Mouse (Mus musculus): ENCODE measurements around the gene Lsm6. TPM values are rescaled to one million over a fixed set of nuclear protein-coding genes. Genes with fewer than 3 reads are reported as not detected.

Gene Lsm6
- polyA plus RNA-seq, 1 experiment from 2014 or later: 217 TPM

DNA sequence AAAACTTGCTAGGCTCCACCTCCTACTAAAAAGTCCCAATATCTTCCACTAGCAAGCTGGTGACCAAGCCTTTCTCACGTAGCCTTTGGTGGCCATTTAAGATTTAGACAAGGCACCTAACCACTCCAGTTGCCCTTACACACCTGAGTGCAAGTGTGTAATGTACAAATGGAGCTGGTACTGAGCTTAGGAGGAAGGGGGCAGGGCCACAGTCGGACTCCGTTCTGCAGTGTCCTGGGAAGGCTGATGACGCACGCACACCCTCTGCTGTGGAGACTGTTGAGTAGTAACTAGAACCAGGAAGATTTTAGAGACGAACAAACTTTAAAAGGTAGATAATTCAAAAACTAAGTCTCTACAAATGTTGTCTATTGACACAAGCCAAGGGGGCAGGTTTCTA lies 19.7 kb downstream of the Lsm6 start:
- ATAC-seq (ENCODE audit: insufficient number of reproducible peaks, low FRiP score, low TSS enrichment, low read depth): no peak
- WGBS: 93% methylated on average over 6 of the region's 6 CpGs
- H3K36me3 ChIP-seq: peaks cover 24% of the 10 kb centered on the region
- no peaks in the 10 kb centered on the region for H3K9me3 ChIP-seq
- no peak overlapping the region for H3K4me2 ChIP-seq
- H3K4me3 ChIP-seq: no peak overlapping the region
- H3K9ac ChIP-seq: no peak overlapping the region
- no peaks in the 10 kb centered on the region for H3K27me3 ChIP-seq
- no peak overlapping the region for H3K27ac ChIP-seq
- H3K4me1 ChIP-seq: no peaks in the 10 kb centered on the region

DNA sequence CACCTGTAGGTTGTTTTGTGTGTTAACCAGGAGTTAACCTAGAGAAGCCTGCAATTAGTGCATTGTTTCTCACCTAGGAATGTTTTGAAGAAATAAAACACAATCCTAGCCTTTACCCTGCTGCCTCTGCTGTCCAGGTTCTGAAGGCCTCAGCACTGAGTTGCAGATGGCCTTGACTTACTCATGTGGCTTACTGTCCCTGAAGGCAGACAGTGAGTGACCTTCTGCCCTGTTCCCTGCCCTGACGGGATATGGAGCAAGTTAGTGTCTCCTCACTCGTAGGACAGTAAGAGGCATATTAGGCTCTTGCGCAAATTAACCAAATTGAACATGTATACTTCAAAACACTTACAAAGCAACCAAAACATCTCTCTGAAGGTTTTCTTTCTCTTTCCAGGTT lies 22.3 kb downstream of the Lsm6 start:
- H3K4me1 ChIP-seq: no peaks in the 10 kb centered on the region
- no peak overlapping the region for H3K9ac ChIP-seq
- no peak for ATAC-seq (ENCODE audit: insufficient number of reproducible peaks, low FRiP score, low TSS enrichment, low read depth)

DNA sequence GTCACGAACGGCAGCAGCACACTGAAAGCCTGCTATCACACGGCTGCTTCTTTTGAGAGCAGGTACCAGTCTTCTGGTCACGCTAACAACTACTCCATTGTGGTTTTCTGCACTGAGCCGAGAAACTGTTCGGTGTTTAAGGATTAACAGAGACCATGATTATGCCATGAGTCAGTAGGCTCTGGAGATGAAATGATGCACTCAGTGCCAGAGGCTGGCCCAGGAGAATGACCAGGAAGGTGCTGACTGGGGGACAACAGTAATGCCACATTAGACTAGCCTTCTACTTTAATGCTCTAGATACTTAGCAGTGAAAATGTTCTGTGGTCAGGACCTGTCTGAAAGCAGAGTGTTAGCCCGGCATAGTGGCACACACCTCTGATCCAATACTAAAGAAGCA lies 23.0 kb downstream of the Lsm6 start:
- Histone ChIP-seq H3K36me3 (peaks cover 5% of the 10 kb centered on the region; the same call in 1 of the 2 replicates), H3K27ac (no peak overlapping the region), H3K27me3 (no peaks in the 10 kb centered on the region), H3K9ac (no peak overlapping the region), H3K9me3 (no peaks in the 10 kb centered on the region), H3K4me1 (no peaks in the 10 kb centered on the region), H3K4me3 (no peak overlapping the region), H3K4me2 (no peak overlapping the region)
- no peak for ATAC-seq (ENCODE audit: insufficient number of reproducible peaks, low FRiP score, low TSS enrichment, low read depth)
- 82% methylated on average over 7 of the region's 7 CpGs for WGBS

More for the DNA sequence above, 22.3 kb downstream of the Lsm6 start:
- H3K4me3 ChIP-seq: no peak overlapping the region
- H3K4me2 ChIP-seq: no peak overlapping the region
- H3K9me3 ChIP-seq: no peaks in the 10 kb centered on the region
- H3K36me3 ChIP-seq: peaks cover 7% of the 10 kb centered on the region; the same call in 1 of the 2 replicates
- whole genome bisulfite sequencing: 84% methylated on average over 3 of the region's 3 CpGs
- H3K27me3 ChIP-seq: no peaks in the 10 kb centered on the region
- H3K27ac ChIP-seq: no peak overlapping the region

DNA sequence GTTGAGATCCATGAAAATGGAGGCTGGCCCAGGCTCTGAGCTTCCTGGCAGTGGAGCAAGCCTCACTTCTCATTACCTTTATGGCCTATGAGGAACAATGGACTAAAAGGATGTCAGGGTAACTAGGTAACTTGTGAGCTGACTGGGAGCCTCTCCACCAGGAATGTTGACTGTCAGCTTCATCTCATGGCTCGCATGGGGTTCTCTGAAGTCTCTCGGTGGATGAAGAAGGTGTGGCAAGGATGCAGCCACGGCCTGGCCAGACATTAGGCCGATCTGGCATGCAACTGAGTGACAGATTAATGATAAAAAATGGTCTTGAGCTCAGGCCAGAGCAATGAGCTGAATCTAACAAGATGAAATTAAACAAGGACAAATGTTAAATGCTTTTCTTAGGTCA lies 27.7 kb downstream of the Lsm6 start:
- H3K4me3 ChIP-seq: no peak overlapping the region
- ATAC-seq (ENCODE audit: insufficient number of reproducible peaks, low FRiP score, low TSS enrichment, low read depth): no peak
- no peaks in the 10 kb centered on the region for H3K27me3 ChIP-seq
- H3K27ac ChIP-seq: no peak overlapping the region
- no peaks in the 10 kb centered on the region for H3K36me3 ChIP-seq
- no peaks in the 10 kb centered on the region for H3K9me3 ChIP-seq
- no peaks in the 10 kb centered on the region for H3K4me1 ChIP-seq
- no peak overlapping the region for H3K4me2 ChIP-seq
- 81% methylated on average over 4 of the region's 4 CpGs for WGBS
- no peak overlapping the region for H3K9ac ChIP-seq

DNA sequence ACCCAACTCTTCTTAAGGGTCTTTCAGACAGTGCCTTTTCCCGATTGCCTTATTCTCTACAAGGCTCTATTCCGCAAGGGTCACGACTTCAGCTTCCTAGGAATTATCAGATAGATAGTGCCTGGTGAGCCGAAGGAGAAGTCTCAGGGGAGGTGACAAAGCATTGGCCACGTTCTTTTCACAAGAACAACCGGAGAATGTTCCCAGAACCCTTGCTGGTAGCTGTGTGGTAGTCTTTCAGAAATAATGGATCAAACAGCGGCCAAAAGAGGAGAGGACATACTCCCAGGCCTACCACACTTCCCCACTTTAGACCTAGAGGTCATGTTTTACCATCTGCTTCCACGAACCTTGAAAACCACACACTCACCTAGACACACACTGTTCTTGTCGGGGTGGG lies 44.1 kb downstream of the Lsm6 start:
- Histone ChIP-seq H3K4me2 (no peak overlapping the region), H3K4me3 (no peak overlapping the region), H3K9me3 (no peaks in the 10 kb centered on the region), H3K27ac (no peak overlapping the region), H3K4me1 (no peaks in the 10 kb centered on the region), H3K36me3 (no peaks in the 10 kb centered on the region), H3K27me3 (no peaks in the 10 kb centered on the region), H3K9ac (no peak overlapping the region)
- WGBS: 90% methylated on average over 9 of the region's 9 CpGs
- no peak for ATAC-seq (ENCODE audit: insufficient number of reproducible peaks, low FRiP score, low TSS enrichment, low read depth)

DNA sequence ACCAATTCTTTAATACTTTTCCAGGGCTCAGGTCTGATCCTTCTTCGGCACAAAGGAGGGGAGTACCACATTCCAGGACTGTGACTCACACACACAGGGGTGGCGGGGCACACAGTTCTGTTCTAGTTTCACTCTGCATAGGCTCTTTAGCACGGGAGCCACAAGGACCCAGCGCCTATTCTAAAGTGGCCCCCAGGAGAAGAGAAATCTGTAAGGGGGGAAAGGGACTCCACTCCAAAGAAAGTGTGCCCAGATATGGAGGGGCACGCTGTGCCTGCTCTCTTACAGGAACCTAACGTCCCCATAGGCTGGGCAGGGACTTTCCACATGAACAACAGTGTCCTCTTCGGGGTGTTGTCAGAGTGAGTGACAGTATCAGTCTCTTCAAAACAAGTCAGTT lies 49.7 kb downstream of the Lsm6 start:
- 0 out of 2 replicates have a peak, but pooled peaks cover 4% of the 10 kb centered on the region for H3K4me1 ChIP-seq
- H3K9me3 ChIP-seq: no peaks in the 10 kb centered on the region
- no peaks in the 10 kb centered on the region for H3K27me3 ChIP-seq
- H3K4me2 ChIP-seq: no peak overlapping the region
- ATAC-seq (ENCODE audit: insufficient number of reproducible peaks, low FRiP score, low TSS enrichment, low read depth): no peak
- no peaks in the 10 kb centered on the region for H3K36me3 ChIP-seq
- H3K27ac ChIP-seq: no peak overlapping the region
- no peak overlapping the region for H3K4me3 ChIP-seq
- no peak overlapping the region for H3K9ac ChIP-seq
- WGBS: 57% methylated on average over 7 of the region's 7 CpGs

DNA sequence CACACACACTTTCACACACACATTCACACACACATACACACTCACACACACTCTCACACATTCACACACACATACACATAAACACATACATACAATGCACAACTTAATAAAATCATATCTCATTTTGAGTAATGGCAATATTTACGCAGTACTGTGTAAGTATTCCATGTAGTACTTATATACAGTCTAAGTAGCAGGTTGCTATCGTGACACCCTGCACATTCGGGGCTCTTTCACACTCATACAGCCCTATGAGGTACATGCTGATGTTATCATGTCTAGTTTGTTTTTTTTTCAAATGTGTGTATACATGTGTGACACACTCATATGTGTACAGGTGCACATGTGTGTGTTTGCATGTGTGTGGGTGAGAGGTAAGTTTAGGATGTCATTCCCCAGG lies 50.4 kb downstream of the Lsm6 start:
- no peaks in the 10 kb centered on the region for H3K9me3 ChIP-seq
- no peak overlapping the region for H3K27ac ChIP-seq
- no peaks in the 10 kb centered on the region for H3K27me3 ChIP-seq
- WGBS: 90% methylated on average over 3 of the region's 3 CpGs
- no peak overlapping the region for H3K4me2 ChIP-seq
- no peak overlapping the region for H3K9ac ChIP-seq
- no peak for ATAC-seq (ENCODE audit: insufficient number of reproducible peaks, low FRiP score, low TSS enrichment, low read depth)
- no peak overlapping the region for H3K4me3 ChIP-seq
- H3K36me3 ChIP-seq: no peaks in the 10 kb centered on the region
- H3K4me1 ChIP-seq: 0 out of 2 replicates have a peak, but pooled peaks cover 4% of the 10 kb centered on the region

DNA sequence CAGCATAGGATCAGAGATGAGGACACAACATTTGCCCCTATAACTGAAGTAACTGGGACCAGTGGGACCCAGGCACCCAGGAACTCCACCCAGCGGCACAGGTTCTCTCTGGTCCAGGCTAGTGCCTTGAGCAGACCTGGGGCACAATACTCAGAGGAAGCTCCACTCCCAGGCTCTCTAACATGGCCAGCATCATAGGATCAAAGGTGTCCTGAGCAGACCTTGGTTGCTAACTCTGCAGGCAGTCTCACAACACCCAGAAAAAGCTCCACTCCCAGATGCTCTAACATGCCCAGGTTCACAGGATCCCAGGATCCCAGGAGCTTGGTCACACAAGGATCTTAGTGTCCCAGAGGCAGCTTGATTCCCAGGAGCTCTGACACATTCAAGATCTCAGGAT lies 55.4 kb downstream of the Lsm6 start:
- no peak overlapping the region for H3K4me2 ChIP-seq
- 91% methylated on average over 1 of the region's 1 CpGs for WGBS

DNA sequence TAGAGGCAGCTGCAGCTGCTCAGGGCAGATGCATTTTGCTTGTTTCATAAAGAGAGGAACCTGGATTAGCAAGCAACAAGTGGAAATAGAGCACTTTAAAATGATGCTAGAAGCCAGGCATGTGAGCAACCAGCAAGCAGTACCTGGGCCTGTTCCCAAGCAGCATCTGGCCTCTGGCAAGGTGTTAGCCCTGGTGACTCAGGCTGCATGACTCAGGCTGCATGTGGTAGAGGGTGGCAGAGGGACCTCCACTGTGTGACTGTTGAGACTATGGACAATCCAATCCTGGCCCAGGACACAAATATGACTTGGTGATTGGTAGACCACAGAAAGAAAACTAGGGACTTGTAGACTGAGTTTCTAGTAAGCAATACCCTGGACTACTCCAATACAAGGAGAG lies 56.0 kb downstream of the Lsm6 start:
- Histone ChIP-seq H3K9ac (no peak overlapping the region), H3K4me3 (no peak overlapping the region), H3K9me3 (no peaks in the 10 kb centered on the region), H3K4me1 (no peaks in the 10 kb centered on the region), H3K27ac (no peak overlapping the region), H3K27me3 (no peaks in the 10 kb centered on the region), H3K36me3 (no peaks in the 10 kb centered on the region), H3K4me2 (no peak overlapping the region)
- no peak for ATAC-seq (ENCODE audit: insufficient number of reproducible peaks, low FRiP score, low TSS enrichment, low read depth)

More for the DNA sequence above, 55.4 kb downstream of the Lsm6 start:
- H3K4me1 ChIP-seq: no peaks in the 10 kb centered on the region
- H3K4me3 ChIP-seq: no peak overlapping the region
- no peak overlapping the region for H3K27ac ChIP-seq
- H3K9ac ChIP-seq: no peak overlapping the region
- H3K27me3 ChIP-seq: no peaks in the 10 kb centered on the region
- no peaks in the 10 kb centered on the region for H3K9me3 ChIP-seq
- no peaks in the 10 kb centered on the region for H3K36me3 ChIP-seq
- no peak for ATAC-seq (ENCODE audit: insufficient number of reproducible peaks, low FRiP score, low TSS enrichment, low read depth)

DNA sequence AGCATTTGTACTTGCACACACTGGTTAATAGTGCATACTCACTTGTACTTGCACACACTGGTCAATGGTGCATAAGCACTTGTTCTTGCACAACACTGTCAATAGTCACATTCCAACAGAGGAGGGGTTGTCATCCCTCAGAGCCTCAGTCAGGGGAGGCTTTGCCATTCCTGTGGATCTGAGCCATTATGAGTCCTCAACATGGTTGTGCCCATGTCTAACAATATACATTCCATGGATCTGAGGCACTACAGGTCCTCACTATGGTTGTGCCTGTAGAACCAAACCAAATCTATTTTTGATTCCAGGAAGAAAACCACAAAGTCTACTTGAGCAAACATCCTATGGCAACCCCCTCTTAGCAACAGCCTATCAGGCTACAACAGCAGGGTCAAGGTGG lies 61.8 kb downstream of the Lsm6 start:
- no peaks in the 10 kb centered on the region for H3K9me3 ChIP-seq
- H3K9ac ChIP-seq: no peak overlapping the region
- no peak overlapping the region for H3K4me2 ChIP-seq
- H3K27me3 ChIP-seq: no peaks in the 10 kb centered on the region
- no peaks in the 10 kb centered on the region for H3K4me1 ChIP-seq
- no peak overlapping the region for H3K27ac ChIP-seq
- no peak for ATAC-seq (ENCODE audit: insufficient number of reproducible peaks, low FRiP score, low TSS enrichment, low read depth)
- no peak overlapping the region for H3K4me3 ChIP-seq
- H3K36me3 ChIP-seq: no peaks in the 10 kb centered on the region

DNA sequence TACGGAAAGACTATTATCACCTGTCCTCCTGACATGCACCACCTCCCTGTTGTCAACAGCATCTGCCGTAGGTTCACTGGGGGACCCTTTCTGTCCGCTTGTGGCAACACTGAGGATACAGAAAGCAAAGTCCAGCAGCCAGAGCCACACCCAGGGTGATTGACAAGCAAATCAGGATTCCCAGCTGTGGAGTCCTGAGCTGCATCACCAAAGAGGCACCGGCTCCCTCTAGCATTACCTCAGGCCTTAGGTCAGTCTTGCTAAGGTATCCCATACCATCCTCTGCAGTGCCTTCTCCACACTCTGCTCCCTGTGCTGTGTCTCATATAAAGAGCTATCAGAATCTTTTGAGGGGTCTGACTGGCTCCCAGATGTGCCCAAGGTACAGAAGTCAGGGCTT lies 66.0 kb downstream of the Lsm6 start:
- Histone ChIP-seq H3K4me2 (no peak overlapping the region), H3K9ac (no peak overlapping the region), H3K27ac (no peak overlapping the region), H3K27me3 (no peaks in the 10 kb centered on the region), H3K9me3 (no peaks in the 10 kb centered on the region), H3K4me3 (no peak overlapping the region), H3K36me3 (no peaks in the 10 kb centered on the region), H3K4me1 (peaks cover 8% of the 10 kb centered on the region)
- WGBS: 76% methylated on average over 4 of the region's 4 CpGs
- ATAC-seq (ENCODE audit: insufficient number of reproducible peaks, low FRiP score, low TSS enrichment, low read depth): no peak
